8 mouse cellular contexts compared by ENCODE assay signal in genomic region chr16:30145465-30146207, GRCm38 (mm10).
DNase-seq lines count a peak whose midpoint lies in the region; ATAC-seq and TF ChIP-seq lines count a peak whose summit lies in the region.

No protein-coding gene starts in this region.

- H3K27ac ChIP-seq in gastrocnemius, adult 2 months = no peak overlapping the region
- no peak overlapping the region for H3K27ac ChIP-seq in hindbrain, embryonic 14.5 days

- no peaks in the 10 kb centered on the region for H3K9me3 ChIP-seq in hindbrain, embryonic 14.5 days (ENCODE audit: control insufficient read depth, low read length)

- intact Hi-C loops in gastrocnemius, adult 2 months (cut with DNase I) = no loop called here

- peak overlapping the region; percentile 42 for H3K4me2 ChIP-seq in hindbrain, embryonic 14.5 days (replicated peaks)

- no peaks in the 10 kb centered on the region for H3K36me3 ChIP-seq in hindbrain, embryonic 14.5 days (replicated peaks; ENCODE audit: control insufficient read depth, insufficient read depth)

- TF ChIP-seq CTCF in gastrocnemius, adult 2 months (IDR thresholded peaks at IDR 0.05) = no peak

- H3K4me1 ChIP-seq in hindbrain, embryonic 14.5 days (replicated peaks; ENCODE audit: control insufficient read depth, insufficient read depth, low read length) = peaks cover 11% of the 10 kb centered on the region; the same call in 1 of the 2 replicates

- ATAC-seq in hindbrain, embryonic 14.5 days (ENCODE audit: low FRiP score) = peak; percentile 46; the same call in 1 of the 2 replicates

- peaks cover 51% of the 10 kb centered on the region for H3K27me3 ChIP-seq in hindbrain, embryonic 14.5 days (ENCODE audit: control insufficient read depth, insufficient read depth, low read length)

- peak; percentile 29 for DNase-seq in adrenal gland, postnatal 10 days
- DNase-seq in adrenal gland, adult 8-10 months = no peak
- peak; percentile 45 for DNase-seq in ZHBTc4 (ENCODE audit: low read depth, low spot score)
- peak; percentile 38 for DNase-seq in gastrocnemius, adult 2 months
- DNase-seq in hindbrain, embryonic 14.5 days (ENCODE audit: low spot score) = peak; percentile 37
- peak; percentile 21 for DNase-seq in lung, postnatal 10 days
- DNase-seq in right cerebral cortex, postnatal 14 days = peak; percentile 19
- peak; percentile 25 for DNase-seq in yolk sac, embryonic 10.5 days (ENCODE audit: low spot score)

- WGBS in hindbrain, embryonic 14.5 days = 11% methylated on average over 16 of the region's 16 CpGs

- H3K9ac ChIP-seq in hindbrain, embryonic 14.5 days = peak overlapping the region; percentile 20

- H3K4me3 ChIP-seq in gastrocnemius, adult 2 months = peak overlapping the region; percentile 36
- H3K4me3 ChIP-seq in hindbrain, embryonic 14.5 days (replicated peaks; ENCODE audit: low read length) = peak overlapping the region; percentile 8; the same call in 1 of the 2 replicates
